In the genomic region with DNA sequence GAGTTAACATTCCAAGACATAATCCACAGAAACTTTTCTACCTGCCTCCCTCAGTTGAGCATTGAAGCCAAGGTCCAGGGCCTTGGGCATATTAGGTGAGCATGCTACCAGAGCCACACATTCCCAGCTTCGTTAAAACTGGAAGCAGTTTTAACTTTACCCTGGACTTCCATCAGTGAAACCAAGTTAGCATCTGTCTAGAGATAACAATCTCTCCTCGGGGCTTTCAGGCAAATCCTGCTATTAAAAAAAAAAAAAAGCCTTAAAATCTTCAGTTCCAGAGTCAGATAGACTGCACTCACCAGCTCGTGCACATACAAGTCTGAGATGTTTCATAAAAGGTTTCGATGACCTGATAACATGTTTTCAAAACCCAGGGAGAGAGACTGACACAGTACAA, we compare ENCODE assay signal across 8 mouse cellular contexts. TPM values are rescaled to one million over a fixed set of nuclear protein-coding genes. Genes with fewer than 3 reads are reported as not detected.
DNase-seq lines count a peak whose midpoint lies in the region; ATAC-seq lines count a peak whose summit lies in the region.

No protein-coding gene starts in this region.

- no peaks in the 10 kb centered on the region for H3K9me3 ChIP-seq in heart, embryonic 13.5 days
- no peaks in the 10 kb centered on the region for H3K9me3 ChIP-seq in neural tube, embryonic 12.5 days
- H3K9me3 ChIP-seq in limb, embryonic 15.5 days = no peaks in the 10 kb centered on the region
- H3K9me3 ChIP-seq in stomach, embryonic 16.5 days (replicated peaks; ENCODE audit: control insufficient read depth, low read length) = no peaks in the 10 kb centered on the region

- H3K36me3 ChIP-seq in heart, embryonic 13.5 days = no peaks in the 10 kb centered on the region
- H3K36me3 ChIP-seq in neural tube, embryonic 12.5 days = no peaks in the 10 kb centered on the region
- no peaks in the 10 kb centered on the region for H3K36me3 ChIP-seq in limb, embryonic 15.5 days
- H3K36me3 ChIP-seq in stomach, embryonic 16.5 days (ENCODE audit: control insufficient read depth, insufficient read depth, low read length) = no peaks in the 10 kb centered on the region

- no peaks in the 10 kb centered on the region for H3K27me3 ChIP-seq in heart, embryonic 13.5 days (replicated peaks)
- H3K27me3 ChIP-seq in neural tube, embryonic 12.5 days (replicated peaks) = no peaks in the 10 kb centered on the region
- H3K27me3 ChIP-seq in limb, embryonic 15.5 days = no peaks in the 10 kb centered on the region
- no peaks in the 10 kb centered on the region for H3K27me3 ChIP-seq in stomach, embryonic 16.5 days (ENCODE audit: control insufficient read depth, insufficient read depth, low read length)

- peak overlapping the region; percentile 97 for H3K27ac ChIP-seq in heart, embryonic 13.5 days (replicated peaks)
- no peak overlapping the region for H3K27ac ChIP-seq in neural tube, embryonic 12.5 days
- H3K27ac ChIP-seq in limb, embryonic 15.5 days = peak overlapping the region; percentile 97
- H3K27ac ChIP-seq in stomach, embryonic 16.5 days (ENCODE audit: low read length) = peak overlapping the region; percentile 98

- peak overlapping the region; percentile 61; the same call in 1 of the 2 replicates for H3K4me3 ChIP-seq in heart, embryonic 13.5 days
- H3K4me3 ChIP-seq in neural tube, embryonic 12.5 days = no peak overlapping the region
- no peak overlapping the region for H3K4me3 ChIP-seq in limb, embryonic 15.5 days
- no peak overlapping the region for H3K4me3 ChIP-seq in stomach, embryonic 16.5 days (replicated peaks; ENCODE audit: low read length)

- peak overlapping the region; percentile 82; the same call in 1 of the 2 replicates for H3K9ac ChIP-seq in heart, embryonic 13.5 days
- 0 out of 2 replicates have a peak overlapping the region, but pooled peaks have one; percentile 54 for H3K9ac ChIP-seq in neural tube, embryonic 12.5 days
- no peak overlapping the region for H3K9ac ChIP-seq in limb, embryonic 15.5 days
- peak overlapping the region; percentile 1; the same call in 1 of the 2 replicates for H3K9ac ChIP-seq in stomach, embryonic 16.5 days (ENCODE audit: low read length)

- no peak for ATAC-seq in heart, embryonic 13.5 days (ENCODE audit: extremely low read depth, insufficient number of reproducible peaks, low FRiP score, low TSS enrichment)
- no peak for ATAC-seq in neural tube, embryonic 12.5 days (ENCODE audit: low FRiP score, low read depth)
- no peak for ATAC-seq in limb, embryonic 15.5 days (ENCODE audit: insufficient number of reproducible peaks, low FRiP score, low TSS enrichment, low read depth)
- ATAC-seq in stomach, embryonic 16.5 days (ENCODE audit: insufficient read depth, low FRiP score) = no peak

- peaks cover 58% of the 10 kb centered on the region for H3K4me1 ChIP-seq in heart, embryonic 13.5 days
- peaks cover 24% of the 10 kb centered on the region for H3K4me1 ChIP-seq in neural tube, embryonic 12.5 days
- H3K4me1 ChIP-seq in limb, embryonic 15.5 days = peaks cover 46% of the 10 kb centered on the region
- H3K4me1 ChIP-seq in stomach, embryonic 16.5 days (ENCODE audit: control insufficient read depth, insufficient read depth, low read length) = peaks cover 52% of the 10 kb centered on the region

- DNase-seq in heart, adult 18-20 months = no peak
- no peak for DNase-seq in neural tube, embryonic 10.5 days (ENCODE audit: extremely low spot score, low spot score)
- DNase-seq in kidney, adult 8-10 months = no peak
- no peak for DNase-seq in adrenal gland, postnatal 4 days (ENCODE audit: low spot score in 2 of 2)

- peak overlapping the region; percentile 87 for H3K4me2 ChIP-seq in heart, embryonic 13.5 days
- peak overlapping the region; percentile 72 for H3K4me2 ChIP-seq in neural tube, embryonic 12.5 days (replicated peaks)
- peak overlapping the region; percentile 84 for H3K4me2 ChIP-seq in limb, embryonic 15.5 days
- peak overlapping the region; percentile 88 for H3K4me2 ChIP-seq in stomach, embryonic 16.5 days (ENCODE audit: low read depth, low read length)

- 52% methylated on average over 4 of the region's 4 CpGs for WGBS in heart, embryonic 13.5 days
- 81% methylated on average over 4 of the region's 4 CpGs for WGBS in neural tube, embryonic 12.5 days
- 36% methylated on average over 4 of the region's 4 CpGs for WGBS in limb, embryonic 15.5 days
- 48% methylated on average over 4 of the region's 4 CpGs for WGBS in stomach, embryonic 16.5 days

RNA-seq across cellular contexts. Expression of gene Fos, which starts 17.4 kb away (rescaled TPM):
- polyA plus RNA-seq in heart, embryonic 13.5 days (2015; fragmentation: Nextera tagmentation; extraction: Ambion mirVana) = 5.1 and 5.4 TPM in 2 replicates
- 1 to 10 TPM; 2.1 to 5.4 TPM for total RNA-seq in heart, adult 18-20 months (2021)
- polyA plus RNA-seq in neural tube, embryonic 12.5 days (2016; fragmentation: Nextera tagmentation; extraction: Ambion mirVana) = 1.2 and 2.2 TPM in 2 replicates
- polyA plus RNA-seq in limb, embryonic 15.5 days (2015; fragmentation: Nextera tagmentation; extraction: Ambion mirVana) = 38.8 and 48.3 TPM in 2 replicates
- 16.1 and 21.1 TPM in 2 replicates for polyA plus RNA-seq in stomach, embryonic 16.5 days (2015; fragmentation: Nextera tagmentation; extraction: Ambion mirVana)
- total RNA-seq in adrenal gland, postnatal 4 days (2021) = 1 to 10 TPM; 6.5 to 8.3 TPM
